Mouse (Mus musculus) limb, embryonic 14.5 days (tissue): ENCODE measurements around the gene N4bp1. TPM values are rescaled to one million over a fixed set of nuclear protein-coding genes. Genes with fewer than 3 reads are reported as not detected.

Experiments
- ATAC-seq: fragments of 200-750 bp; cut with Nextera tagmentation; 2 replicates; pipeline ENCODE4 v1.8.0; 2017; ENCODE audit warnings: low read depth, moderate number of reproducible peaks, moderate TSS enrichment; ENCODE audit not compliant: low FRiP score
- DNase-seq: peaks from one replicate; pipeline ENCODE4 v3.0.0-alpha.2; 2015; ENCODE audit warnings: low spot score
- H3K27ac ChIP-seq: fragments of 300-500 bp; sonication (generic); replicated peaks from 2 replicates; pipeline ENCODE4 v1.5.1; 2014; ENCODE audit warnings: low read depth, mild to moderate bottlenecking, low read length, moderate library complexity, mixed read lengths
- H3K27me3 ChIP-seq: fragments of 300-500 bp; sonication (generic); 2 replicates; pipeline ENCODE4 v1.6.1; 2014; ENCODE audit warnings: low read length, mixed read lengths; ENCODE audit not compliant: control insufficient read depth, insufficient read depth
- H3K36me3 ChIP-seq: fragments of 300-500 bp; sonication (generic); 2 replicates; pipeline ENCODE4 v1.6.1; 2014; ENCODE audit warnings: mild to moderate bottlenecking, low read length, moderate library complexity, mixed read lengths; ENCODE audit not compliant: control insufficient read depth, insufficient read depth
- H3K4me1 ChIP-seq: fragments of 300-500 bp; sonication (generic); 2 replicates; pipeline ENCODE4 v1.6.1; 2014; ENCODE audit warnings: antibody characterized with exemption, low read length, mixed read lengths; ENCODE audit not compliant: control insufficient read depth, insufficient read depth
- H3K4me2 ChIP-seq: fragments of 300-500 bp; sonication (generic); replicated peaks from 2 replicates; pipeline ENCODE4 v1.6.1; 2014; ENCODE audit warnings: low read depth, mild to moderate bottlenecking, low read length, moderate library complexity; ENCODE audit not compliant: severe bottlenecking
- H3K4me3 ChIP-seq: fragments of 300-500 bp; sonication (generic); replicated peaks from 2 replicates; pipeline ENCODE4 v1.5.1; 2014; ENCODE audit warnings: low read length
- H3K9ac ChIP-seq: fragments of 300-500 bp; sonication (generic); 2 replicates; pipeline ENCODE4 v1.6.1; 2014; ENCODE audit warnings: mild to moderate bottlenecking, low read depth, low read length, moderate library complexity; ENCODE audit not compliant: severe bottlenecking
- H3K9me3 ChIP-seq: fragments of 300-500 bp; sonication (generic); 2 replicates; pipeline ENCODE4 v1.6.1; 2016; ENCODE audit warnings: low read length; ENCODE audit not compliant: control insufficient read depth
- POLR2A ChIP-seq: fragments of 200-500 bp; IDR thresholded peaks from 2 replicates; pipeline ENCODE4 v1.8.0; 2012; ENCODE audit warnings: inconsistent platforms, mild to moderate bottlenecking, moderate library complexity, borderline replicate concordance; ENCODE audit not compliant: insufficient read depth, insufficient read length; ENCODE audit errors: extremely low read depth
- WGBS: fragments of 180-500 bp; shearing (Covaris S2); extraction: QIAGEN DNeasy Blood & Tissue Kit; methylation state at CpG from one replicate; pipeline ENCODE4 v1.1.7; 2014; 5-methylcytosine and 5-hydroxymethylcytosine counted together
- polyA plus RNA-seq, 2 experiments: library from polyadenylated mRNA; depleted of rRNA in 1 of 2; stranded (reverse) in 1 of 2; unstranded in 1 of 2; fragments of >200 nt; fragmentation: Nextera tagmentation in 1 of 2; extraction: Ambion mirVana in 1 of 2; gene quantifications; 2 replicates each; pipeline versions ENCODE4 v1.2.1 to v1.2.3; 2012 to 2014

The N4bp1 gene
- polyA plus RNA-seq, 2 experiments, result 11.8 to 20.3 TPM

GRCm38 (mm10) chr8:86834496-86835260 is 50.4 kb downstream of the N4bp1 start:
- 78% methylated on average over 8 of the region's 8 CpGs for WGBS
- DNase-seq, result no peak
- no peak for TF ChIP-seq POLR2A
- Histone ChIP-seq H3K36me3 (peaks cover 4% of the 10 kb centered on the region; the same call in 1 of the 2 replicates), H3K27ac (no peak overlapping the region), H3K4me2 (no peak overlapping the region), H3K4me3 (no peak overlapping the region), H3K9ac (no peak overlapping the region), H3K27me3 (no peaks in the 10 kb centered on the region), H3K9me3 (no peaks in the 10 kb centered on the region), H3K4me1 (no peaks in the 10 kb centered on the region)
- ATAC-seq, result no peak

GRCm38 (mm10) chr8:86833937-86834336 is 51.1 kb downstream of the N4bp1 start:
- no peak overlapping the region for H3K4me2 ChIP-seq
- no peaks in the 10 kb centered on the region for H3K9me3 ChIP-seq
- no peak overlapping the region for H3K27ac ChIP-seq
- ATAC-seq (no peak), DNase-seq (no peak)
- no peak overlapping the region for H3K4me3 ChIP-seq
- H3K36me3 ChIP-seq, result no peaks in the 10 kb centered on the region
- H3K4me1 ChIP-seq, result no peaks in the 10 kb centered on the region
- H3K27me3 ChIP-seq, result no peaks in the 10 kb centered on the region
- no peak for TF ChIP-seq POLR2A
- WGBS, result 94% methylated on average over 1 of the region's 1 CpGs
- H3K9ac ChIP-seq, result no peak overlapping the region

GRCm38 (mm10) chr8:86828925-86829324 is 56.1 kb downstream of the N4bp1 start:
- no peak overlapping the region for H3K27ac ChIP-seq
- no peaks in the 10 kb centered on the region for H3K9me3 ChIP-seq
- H3K4me1 ChIP-seq, result no peaks in the 10 kb centered on the region
- DNase-seq (no peak), ATAC-seq (no peak)
- no peak overlapping the region for H3K9ac ChIP-seq
- no peak overlapping the region for H3K4me2 ChIP-seq
- H3K27me3 ChIP-seq, result no peaks in the 10 kb centered on the region
- H3K36me3 ChIP-seq, result no peaks in the 10 kb centered on the region
- TF ChIP-seq POLR2A, result no peak
- H3K4me3 ChIP-seq, result no peak overlapping the region
- WGBS, result 65% methylated on average over 2 of the region's 2 CpGs

GRCm38 (mm10) chr8:86827199-86827598 is 57.9 kb downstream of the N4bp1 start:
- WGBS, result 89% methylated on average over 5 of the region's 5 CpGs
- Histone ChIP-seq H3K4me1 (no peaks in the 10 kb centered on the region), H3K9ac (no peak overlapping the region), H3K36me3 (no peaks in the 10 kb centered on the region), H3K4me3 (no peak overlapping the region), H3K4me2 (no peak overlapping the region), H3K27ac (no peak overlapping the region), H3K27me3 (no peaks in the 10 kb centered on the region), H3K9me3 (no peaks in the 10 kb centered on the region)
- DNase-seq (no peak), ATAC-seq (no peak)
- TF ChIP-seq POLR2A, result no peak

GRCm38 (mm10) chr8:86826538-86826937 is 58.5 kb downstream of the N4bp1 start:
- no peaks in the 10 kb centered on the region for H3K27me3 ChIP-seq
- no peak for TF ChIP-seq POLR2A
- H3K4me1 ChIP-seq, result no peaks in the 10 kb centered on the region
- H3K9ac ChIP-seq, result no peak overlapping the region
- no peak overlapping the region for H3K4me2 ChIP-seq
- H3K36me3 ChIP-seq, result no peaks in the 10 kb centered on the region
- DNase-seq (no peak), ATAC-seq (no peak)
- no peak overlapping the region for H3K27ac ChIP-seq
- H3K9me3 ChIP-seq, result no peaks in the 10 kb centered on the region
- no peak overlapping the region for H3K4me3 ChIP-seq
